Mouse (Mus musculus) heart, embryonic 11.5 days (tissue): ENCODE data around the gene Olfr307. TPM values are rescaled to one million over a fixed set of nuclear protein-coding genes. Genes with fewer than 3 reads are reported as not detected.
"Not testable (repeated sequence)": the region's sequence is repeated elsewhere in the genome, so short reads cannot be mapped to it uniquely, and the experiment has no call there.

Source experiments
- ATAC-seq: fragments of 200-750 bp; cut with Nextera tagmentation; replicated peaks from 2 replicates; pipeline ENCODE4 v1.8.0; 2017; ENCODE audit warnings: moderate library complexity; ENCODE audit not compliant: insufficient number of reproducible peaks, low FRiP score, low TSS enrichment
- H3K27ac ChIP-seq: fragments of 300-500 bp; sonication (generic); 2 replicates; pipeline ENCODE4 v1.5.1; 2014; ENCODE audit warnings: mild to moderate bottlenecking, low read depth, low read length
- H3K27me3 ChIP-seq: fragments of 300-500 bp; sonication (generic); 2 replicates; pipeline ENCODE4 v1.6.1; 2014; ENCODE audit warnings: mild to moderate bottlenecking, low read length, mixed read lengths; ENCODE audit not compliant: control insufficient read depth, insufficient read depth
- H3K36me3 ChIP-seq: fragments of 300-500 bp; sonication (generic); 2 replicates; pipeline ENCODE4 v1.6.1; 2014; ENCODE audit warnings: mild to moderate bottlenecking, low read length, moderate library complexity, mixed read lengths; ENCODE audit not compliant: control insufficient read depth, insufficient read depth
- H3K4me1 ChIP-seq: fragments of 300-500 bp; sonication (generic); 2 replicates; pipeline ENCODE4 v1.6.1; 2014; ENCODE audit warnings: low read length; ENCODE audit not compliant: control insufficient read depth, insufficient read depth
- H3K4me2 ChIP-seq: fragments of 300-500 bp; sonication (generic); 2 replicates; pipeline ENCODE4 v1.6.1; 2014; ENCODE audit warnings: mild to moderate bottlenecking, moderate library complexity
- H3K4me3 ChIP-seq: fragments of 300-500 bp; sonication (generic); 2 replicates; pipeline ENCODE4 v1.5.1; 2014; ENCODE audit warnings: low read depth, low read length
- H3K9ac ChIP-seq: fragments of 300-500 bp; sonication (generic); 2 replicates; pipeline ENCODE4 v1.6.1; 2014; ENCODE audit warnings: mild to moderate bottlenecking, low read depth, low read length, moderate library complexity
- H3K9me3 ChIP-seq: fragments of 300-500 bp; sonication (generic); replicated peaks from 2 replicates; pipeline ENCODE4 v1.6.1; 2016; ENCODE audit warnings: low read length; ENCODE audit not compliant: control insufficient read depth
- WGBS: fragments of 180-500 bp; shearing (Covaris S2); extraction: QIAGEN DNeasy Blood & Tissue Kit; methylation state at CpG from one replicate; pipeline ENCODE4 v1.1.7; 2014; ENCODE audit not compliant: insufficient replicate concordance; 5-methylcytosine and 5-hydroxymethylcytosine counted together
- polyA plus RNA-seq: library from polyadenylated mRNA; unstranded; fragments of >200 nt; fragmentation: Nextera tagmentation; extraction: Ambion mirVana; gene quantifications from 2 replicates; pipeline ENCODE4 v1.2.1, GENCODE M21; 2014

Gene Olfr307
- polyA plus RNA-seq = not detected in 2 replicates

DNA sequence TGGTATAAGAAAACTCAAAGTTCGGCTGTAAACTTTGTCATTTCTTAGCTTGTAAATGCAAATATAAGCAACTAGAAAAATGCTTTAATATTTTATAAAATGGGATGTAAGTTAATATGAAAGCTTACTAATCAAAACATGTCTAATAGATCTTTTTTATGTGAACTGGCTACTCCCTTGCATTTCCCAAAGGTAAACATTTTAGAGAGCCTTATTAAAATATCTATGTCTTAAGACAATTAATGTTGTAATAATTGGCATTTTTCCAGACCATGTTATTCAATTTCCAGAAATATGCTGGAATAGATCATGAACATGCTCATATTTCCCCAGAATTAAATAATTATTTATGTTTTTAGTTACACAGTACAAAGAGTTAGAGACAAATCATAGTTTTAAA is at the start of gene Olfr307:
Gene Olfr307, minus strand, starts transcription at position 101 of the 400 bp plus-strand sequence.
- H3K27ac ChIP-seq = no peak within 1 kb of the TSS
- no peak within 1 kb of the TSS for H3K4me2 ChIP-seq
- no peaks in the 10 kb centered on the region for H3K9me3 ChIP-seq
- ATAC-seq = no peak
- H3K27me3 ChIP-seq = no peaks in the 10 kb centered on the region
- H3K9ac ChIP-seq = no peak within 1 kb of the TSS
- WGBS = 68% methylated on average over 1 of the region's 1 CpGs
- H3K4me1 ChIP-seq = no peaks in the 10 kb centered on the region
- no peaks in the 10 kb centered on the region for H3K36me3 ChIP-seq
- no peak within 1 kb of the TSS for H3K4me3 ChIP-seq

DNA sequence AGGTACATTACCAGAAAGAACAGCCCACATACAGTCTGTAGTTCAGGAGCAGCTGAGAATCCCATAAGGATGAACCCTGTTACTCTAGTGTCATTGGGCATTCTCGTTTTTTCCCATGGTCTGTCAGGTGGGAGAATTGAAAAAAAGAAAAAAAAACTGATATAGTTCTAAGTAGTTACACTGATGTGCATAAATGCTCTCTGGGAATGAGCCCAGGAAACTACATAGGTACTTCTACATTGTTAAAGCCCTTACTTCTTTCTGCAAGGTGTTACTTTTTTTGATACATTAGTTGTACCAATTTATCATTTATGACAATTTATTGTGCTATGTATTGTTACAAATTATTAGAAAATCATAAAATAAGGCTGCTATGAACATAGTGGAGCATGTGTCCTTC is 49.2 kb upstream of the Olfr307 start, which contains the start of gene Olfr304:
Gene Olfr304, minus strand, starts transcription at position 101 of the 400 bp plus-strand sequence.
- WGBS = 44% methylated on average over 1 of the region's 1 CpGs
- Histone ChIP-seq H3K36me3 (no peaks in the 10 kb centered on the region), H3K4me2 (no peak within 1 kb of the TSS), H3K4me3 (no peak within 1 kb of the TSS), H3K27me3 (no peaks in the 10 kb centered on the region), H3K27ac (no peak within 1 kb of the TSS), H3K9me3 (no peaks in the 10 kb centered on the region), H3K9ac (no peak within 1 kb of the TSS), H3K4me1 (no peaks in the 10 kb centered on the region)
- ATAC-seq = no peak

DNA sequence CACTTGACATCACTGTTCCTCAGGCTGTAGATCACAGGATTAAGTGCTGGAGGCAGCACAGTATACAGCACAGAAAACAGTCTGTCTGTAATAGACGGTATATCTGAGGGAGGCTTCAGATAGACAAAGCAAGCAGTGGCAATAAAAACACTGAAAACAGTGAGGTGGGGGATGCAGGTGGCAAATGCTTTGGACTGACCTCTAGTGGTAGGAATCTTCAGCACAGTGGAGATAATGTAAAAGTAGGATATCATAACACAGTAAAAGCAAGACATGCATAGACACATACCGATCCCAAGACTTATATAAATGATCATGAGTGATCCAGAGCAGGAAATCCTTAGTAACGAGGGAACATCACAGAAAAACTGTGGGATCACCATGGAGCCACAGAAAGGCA is 48.4 kb upstream of the Olfr307 start:
- H3K4me2 ChIP-seq = no peak overlapping the region
- no peak for ATAC-seq
- H3K4me1 ChIP-seq = no peaks in the 10 kb centered on the region
- H3K4me3 ChIP-seq = no peak overlapping the region
- H3K27me3 ChIP-seq = no peaks in the 10 kb centered on the region
- no peaks in the 10 kb centered on the region for H3K36me3 ChIP-seq
- no peaks in the 10 kb centered on the region for H3K9me3 ChIP-seq
- no peak overlapping the region for H3K27ac ChIP-seq
- 76% methylated on average over 3 of the region's 3 CpGs for WGBS
- H3K9ac ChIP-seq = no peak overlapping the region

GRCm38 (mm10) chr7:86366828-86367227 is 29.4 kb upstream of the Olfr307 start, which contains the start of gene Olfr305:
Gene Olfr305, minus strand, starts transcription at chr7:86366928.
- ATAC-seq = no peak
- H3K36me3 ChIP-seq = no peaks in the 10 kb centered on the region
- no peak within 1 kb of the TSS for H3K4me3 ChIP-seq
- no peaks in the 10 kb centered on the region for H3K9me3 ChIP-seq
- no peaks in the 10 kb centered on the region for H3K27me3 ChIP-seq
- 71% methylated on average over 1 of the region's 1 CpGs for WGBS
- no peak within 1 kb of the TSS for H3K4me2 ChIP-seq
- no peak within 1 kb of the TSS for H3K9ac ChIP-seq
- H3K27ac ChIP-seq = no peak within 1 kb of the TSS
- no peaks in the 10 kb centered on the region for H3K4me1 ChIP-seq

- not testable (repeated sequence) for H3K27ac ChIP-seq, H3K9ac ChIP-seq, H3K9me3 ChIP-seq, H3K4me2 ChIP-seq, H3K27me3 ChIP-seq, H3K36me3 ChIP-seq, ATAC-seq, H3K4me1 ChIP-seq, H3K4me3 ChIP-seq
- 89% methylated on average over 9 of the region's 9 CpGs for WGBS
Measured at GRCm38 (mm10) chr7:86346296-86346695, 8.9 kb upstream of the Olfr307 start.

DNA sequence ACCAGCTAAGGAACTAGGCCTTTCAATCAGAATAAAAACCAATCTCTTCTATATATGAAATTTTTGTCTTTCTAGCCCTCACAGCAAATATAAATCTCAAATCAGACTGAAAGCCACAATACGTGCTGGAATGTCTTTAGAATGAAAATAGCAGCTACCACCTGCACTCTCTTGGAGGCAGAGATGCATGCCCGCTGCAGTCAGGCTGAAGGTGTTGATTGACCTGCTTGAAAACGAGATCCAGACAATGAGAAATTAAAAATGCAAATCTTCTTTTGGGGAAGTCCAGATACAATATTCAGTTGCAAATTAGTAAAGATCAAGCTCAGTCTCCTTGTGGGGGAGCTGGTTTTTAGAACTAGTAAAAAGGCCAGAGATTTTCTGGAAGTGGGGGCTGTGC is 6.9 kb upstream of the Olfr307 start:
- Histone ChIP-seq H3K27me3 (no peaks in the 10 kb centered on the region), H3K4me2 (no peak overlapping the region), H3K9me3 (no peaks in the 10 kb centered on the region; the same call in 1 of the 2 replicates), H3K4me1 (no peaks in the 10 kb centered on the region), H3K4me3 (no peak overlapping the region), H3K36me3 (no peaks in the 10 kb centered on the region), H3K9ac (no peak overlapping the region), H3K27ac (no peak overlapping the region)
- WGBS = 73% methylated on average over 3 of the region's 3 CpGs
- ATAC-seq = no peak

DNA sequence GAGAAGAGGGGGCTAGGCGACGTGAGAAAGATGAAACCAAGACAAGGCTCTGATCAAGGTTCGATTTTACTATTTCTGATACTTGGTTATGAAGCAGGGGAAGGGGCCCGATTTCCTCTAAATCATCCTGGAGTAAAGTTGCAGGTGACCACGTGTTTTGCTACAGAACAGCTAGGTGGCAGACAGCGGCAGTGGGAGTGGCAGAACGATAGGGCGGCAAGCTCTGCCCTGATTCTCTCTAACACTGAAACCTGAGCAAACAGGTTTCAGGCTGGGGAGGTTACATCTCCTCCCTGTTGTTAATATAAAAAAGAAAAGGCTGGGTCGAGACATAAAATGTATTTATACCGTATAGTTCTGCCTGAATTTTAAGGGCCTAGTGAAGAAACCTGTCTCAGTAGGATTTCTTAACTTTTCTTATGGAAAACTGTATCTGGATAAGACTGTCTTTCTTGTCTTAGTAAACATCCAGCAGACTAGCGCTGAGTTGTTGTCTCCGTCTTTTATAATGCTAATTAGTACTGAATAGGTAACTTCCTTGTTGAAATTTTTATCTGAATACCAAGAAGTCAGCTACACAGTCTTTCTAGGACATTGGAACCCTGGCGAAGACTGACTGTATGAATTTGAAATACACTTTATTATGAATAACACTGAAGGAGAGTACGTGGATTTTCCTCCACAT is 5.6 kb upstream of the Olfr307 start:
- ATAC-seq = no peak
- no peak overlapping the region for H3K4me3 ChIP-seq
- H3K9me3 ChIP-seq = no peaks in the 10 kb centered on the region
- no peak overlapping the region for H3K4me2 ChIP-seq
- WGBS = 69% methylated on average over 14 of the region's 14 CpGs
- no peak overlapping the region for H3K9ac ChIP-seq
- no peak overlapping the region for H3K27ac ChIP-seq
- H3K4me1 ChIP-seq = no peaks in the 10 kb centered on the region
- no peaks in the 10 kb centered on the region for H3K36me3 ChIP-seq
- H3K27me3 ChIP-seq = no peaks in the 10 kb centered on the region

- H3K4me3 ChIP-seq = no peak within 1 kb of the TSS
- no peak within 1 kb of the TSS for H3K27ac ChIP-seq
- no peak within 1 kb of the TSS for H3K4me2 ChIP-seq
- no peak for ATAC-seq
- no peaks in the 10 kb centered on the region for H3K4me1 ChIP-seq
- no peaks in the 10 kb centered on the region for H3K9me3 ChIP-seq
- H3K27me3 ChIP-seq = no peaks in the 10 kb centered on the region
- H3K36me3 ChIP-seq = no peaks in the 10 kb centered on the region
- no peak within 1 kb of the TSS for H3K9ac ChIP-seq
Measured at GRCm38 (mm10) chr7:86325530-86325929, 11.9 kb downstream of the Olfr307 start, which contains the start of gene Olfr308. Gene Olfr308, minus strand, starts transcription at chr7:86325630.

- no peak overlapping the region for H3K9ac ChIP-seq
- no peak overlapping the region for H3K4me3 ChIP-seq
- no peak overlapping the region for H3K27ac ChIP-seq
- 81% methylated on average over 2 of the region's 2 CpGs for WGBS
- no peaks in the 10 kb centered on the region for H3K4me1 ChIP-seq
- no peaks in the 10 kb centered on the region for H3K27me3 ChIP-seq
- H3K36me3 ChIP-seq = no peaks in the 10 kb centered on the region
- no peak for ATAC-seq
- H3K9me3 ChIP-seq = no peaks in the 10 kb centered on the region
- no peak overlapping the region for H3K4me2 ChIP-seq
Measured at GRCm38 (mm10) chr7:86321323-86321722, 16.1 kb downstream of the Olfr307 start.
